Comparison of ENCODE assay signal across 28 mouse cellular contexts in the genomic region with DNA sequence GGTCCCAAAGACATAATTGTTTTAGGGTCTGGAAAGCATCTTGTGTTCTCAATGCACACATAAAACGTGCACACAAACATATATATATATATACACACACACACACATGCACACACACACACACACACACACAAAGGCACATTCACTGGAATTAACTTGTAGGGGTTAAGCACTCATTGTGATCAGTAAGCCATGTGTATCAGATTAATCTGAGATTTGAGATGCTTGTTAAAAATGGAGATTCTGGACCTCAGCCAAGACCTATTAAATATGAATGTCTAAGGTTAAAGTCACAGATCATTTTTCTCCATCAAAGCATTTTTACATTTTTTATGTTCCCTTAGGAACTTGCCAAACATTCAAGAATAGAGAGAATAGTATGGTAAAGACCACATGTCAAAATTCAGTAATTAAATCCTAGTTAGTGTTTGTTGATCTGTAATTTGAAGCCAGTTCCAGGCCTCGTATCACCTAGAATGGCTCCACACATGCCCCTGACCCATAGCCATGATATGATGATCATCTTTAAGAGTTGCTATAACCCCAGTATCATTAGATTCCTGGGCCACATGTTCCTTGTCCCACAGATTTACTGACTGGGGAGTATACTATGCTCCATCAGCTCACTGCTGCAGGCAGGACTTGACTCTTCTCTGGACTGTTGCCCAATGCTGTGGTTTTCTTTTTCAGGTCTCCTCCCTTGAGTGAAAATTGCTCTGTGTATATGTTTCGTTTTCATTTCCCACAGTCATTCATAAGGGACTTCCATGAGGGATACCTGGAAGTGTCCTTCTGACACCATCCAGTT. TPM values are rescaled to one million over a fixed set of nuclear protein-coding genes. Genes with fewer than 3 reads are reported as not detected.
A peak's percentile ranks its signal among the peaks of the same experiment; 100 is the strongest.
DNase-seq lines count a peak whose midpoint lies in the region; ATAC-seq and TF ChIP-seq lines count a peak whose summit lies in the region.
"Had no signal": no experiment of that assay in that cellular context is flagged by ENCODE, and none has a peak within 500 bp of the region (broad histone marks: within the 10 kb centered on the region; RNA-seq: fewer than 3 reads in every experiment).

No protein-coding gene starts in this region.

- peaks cover 4% of the 10 kb centered on the region; the same call in 1 of the 2 replicates for H3K9me3 ChIP-seq in kidney, embryonic 14.5 days (ENCODE audit: control insufficient read depth, low read length)
- 0 out of 2 replicates have a peak, but pooled peaks cover 7% of the 10 kb centered on the region for H3K9me3 ChIP-seq in kidney, embryonic 16.5 days (ENCODE audit: low read length)
- H3K9me3 ChIP-seq in lung, embryonic 14.5 days (ENCODE audit: low read depth, low read length): no peaks in the 10 kb centered on the region
- H3K9me3 ChIP-seq in embryonic facial prominence, embryonic 12.5 days: no peaks in the 10 kb centered on the region
- H3K9me3 ChIP-seq in neural tube, embryonic 15.5 days (replicated peaks): no peaks in the 10 kb centered on the region
- H3K9me3 ChIP-seq: heart, embryonic 13.5 days; hindbrain, embryonic 13.5 days; limb, embryonic 12.5 days; liver, embryonic 13.5 days had no signal

- no peak for TF ChIP-seq CTCF in lung, embryonic 14.5 days (IDR thresholded peaks at IDR 0.05; ENCODE audit: low read depth)

- no peak overlapping the region for H3K9ac ChIP-seq in kidney, embryonic 14.5 days (ENCODE audit: low read depth, low read length)
- H3K9ac ChIP-seq in kidney, embryonic 16.5 days (replicated peaks; ENCODE audit: low read length): no peak overlapping the region
- H3K9ac ChIP-seq in lung, embryonic 14.5 days: no peak overlapping the region
- H3K9ac ChIP-seq in embryonic facial prominence, embryonic 12.5 days: no peak overlapping the region
- no peak overlapping the region for H3K9ac ChIP-seq in neural tube, embryonic 15.5 days (replicated peaks)
- H3K9ac ChIP-seq: heart, embryonic 13.5 days; hindbrain, embryonic 13.5 days; limb, embryonic 12.5 days; liver, embryonic 13.5 days had no signal

- ATAC-seq in kidney, embryonic 14.5 days (ENCODE audit: low FRiP score, low TSS enrichment): peak; percentile 68
- no peak for ATAC-seq in kidney, embryonic 16.5 days (ENCODE audit: low FRiP score, low TSS enrichment)
- ATAC-seq in lung, embryonic 14.5 days (ENCODE audit: insufficient read depth): peak; percentile 55; the same call in 1 of the 2 replicates
- ATAC-seq in embryonic facial prominence, embryonic 12.5 days (ENCODE audit: insufficient number of reproducible peaks, insufficient read depth, low FRiP score, low TSS enrichment): peak; percentile 35; the same call in 1 of the 2 replicates
- ATAC-seq in neural tube, embryonic 15.5 days (ENCODE audit: low FRiP score): no peak
- ATAC-seq: CD4-positive, CD25-positive, alpha-beta regulatory T cell, adult 4 months; forebrain, embryonic 16.5 days; inflammation-experienced regulatory T-cells, adult 6 months; Patski had no signal

- H3K27ac ChIP-seq in kidney, embryonic 14.5 days (ENCODE audit: low read depth, low read length): no peak overlapping the region
- H3K27ac ChIP-seq in kidney, embryonic 16.5 days (ENCODE audit: low read length): no peak overlapping the region
- H3K27ac ChIP-seq in lung, embryonic 14.5 days (ENCODE audit: low read depth): no peak overlapping the region
- no peak overlapping the region for H3K27ac ChIP-seq in embryonic facial prominence, embryonic 12.5 days
- no peak overlapping the region for H3K27ac ChIP-seq in neural tube, embryonic 15.5 days (replicated peaks)
- H3K27ac ChIP-seq: forebrain, embryonic 10.5 days; heart, adult 2 months; heart, embryonic 13.5 days; hindbrain, embryonic 13.5 days; layer of hippocampus, adult 2 months; limb, embryonic 12.5 days; liver, embryonic 13.5 days had no signal

- H3K27me3 ChIP-seq in kidney, embryonic 14.5 days (ENCODE audit: control insufficient read depth, insufficient read depth, low read length): no peaks in the 10 kb centered on the region
- no peaks in the 10 kb centered on the region for H3K27me3 ChIP-seq in kidney, embryonic 16.5 days (ENCODE audit: insufficient read depth, low read length)
- H3K27me3 ChIP-seq in lung, embryonic 14.5 days (ENCODE audit: insufficient read depth, low read length): no peaks in the 10 kb centered on the region
- no peaks in the 10 kb centered on the region for H3K27me3 ChIP-seq in embryonic facial prominence, embryonic 12.5 days
- H3K27me3 ChIP-seq in neural tube, embryonic 15.5 days (replicated peaks): no peaks in the 10 kb centered on the region
- H3K27me3 ChIP-seq: heart, embryonic 13.5 days; hindbrain, embryonic 13.5 days; limb, embryonic 12.5 days; liver, embryonic 13.5 days; Patski had no signal

- no peak overlapping the region for H3K4me3 ChIP-seq in kidney, embryonic 14.5 days (ENCODE audit: low read length)
- no peak overlapping the region for H3K4me3 ChIP-seq in kidney, embryonic 16.5 days (ENCODE audit: low read length)
- H3K4me3 ChIP-seq in lung, embryonic 14.5 days (ENCODE audit: low read depth, low read length): no peak overlapping the region
- H3K4me3 ChIP-seq in embryonic facial prominence, embryonic 12.5 days: no peak overlapping the region
- no peak overlapping the region for H3K4me3 ChIP-seq in neural tube, embryonic 15.5 days (replicated peaks)
- H3K4me3 ChIP-seq: forebrain, embryonic 10.5 days; heart, adult 2 months; heart, embryonic 13.5 days; hindbrain, embryonic 13.5 days; layer of hippocampus, adult 2 months; limb, embryonic 12.5 days; liver, embryonic 13.5 days had no signal

- H3K4me2 ChIP-seq in kidney, embryonic 14.5 days (replicated peaks; ENCODE audit: low read depth, low read length): no peak overlapping the region
- no peak overlapping the region for H3K4me2 ChIP-seq in kidney, embryonic 16.5 days (replicated peaks; ENCODE audit: low read depth, low read length)
- no peak overlapping the region for H3K4me2 ChIP-seq in lung, embryonic 14.5 days
- no peak overlapping the region for H3K4me2 ChIP-seq in embryonic facial prominence, embryonic 12.5 days (replicated peaks)
- H3K4me2 ChIP-seq in neural tube, embryonic 15.5 days: no peak overlapping the region
- H3K4me2 ChIP-seq: heart, embryonic 13.5 days; hindbrain, embryonic 13.5 days; limb, embryonic 12.5 days; liver, embryonic 13.5 days; midbrain, embryonic 11.5 days had no signal

- DNase-seq in lung, embryonic 14.5 days: peak; percentile 72
- DNase-seq in lung, postnatal 14 days: no peak
- DNase-seq in retina, postnatal 1 day: peak; percentile 77
- DNase-seq: adrenal gland, postnatal 36 days; cerebellum, adult 11 months; cerebellum, adult 9-11 months; gastrocnemius, postnatal 36 days; heart, adult 2 months; heart, postnatal 14 days; kidney, adult 2 months; layer of hippocampus, postnatal 36 days; liver, embryonic 13.5 days; lung, adult 2 months; right cerebral cortex, postnatal 14 days had no signal

- no peaks in the 10 kb centered on the region for H3K4me1 ChIP-seq in kidney, embryonic 14.5 days (ENCODE audit: control insufficient read depth, insufficient read depth, low read length)
- no peaks in the 10 kb centered on the region for H3K4me1 ChIP-seq in kidney, embryonic 16.5 days (ENCODE audit: insufficient read depth, low read length)
- no peaks in the 10 kb centered on the region for H3K4me1 ChIP-seq in lung, embryonic 14.5 days (ENCODE audit: insufficient read depth)
- H3K4me1 ChIP-seq in embryonic facial prominence, embryonic 12.5 days: no peaks in the 10 kb centered on the region
- no peaks in the 10 kb centered on the region for H3K4me1 ChIP-seq in neural tube, embryonic 15.5 days
- H3K4me1 ChIP-seq: forebrain, embryonic 10.5 days; heart, embryonic 13.5 days; hindbrain, embryonic 13.5 days; limb, embryonic 12.5 days; liver, embryonic 13.5 days had no signal

- H3K36me3 ChIP-seq in kidney, embryonic 14.5 days (ENCODE audit: control insufficient read depth, insufficient read depth, low read length): no peaks in the 10 kb centered on the region
- no peaks in the 10 kb centered on the region for H3K36me3 ChIP-seq in kidney, embryonic 16.5 days (ENCODE audit: insufficient read depth, low read length)
- no peaks in the 10 kb centered on the region for H3K36me3 ChIP-seq in lung, embryonic 14.5 days (ENCODE audit: insufficient read depth)
- H3K36me3 ChIP-seq in embryonic facial prominence, embryonic 12.5 days: no peaks in the 10 kb centered on the region
- H3K36me3 ChIP-seq in neural tube, embryonic 15.5 days: no peaks in the 10 kb centered on the region
- H3K36me3 ChIP-seq: forebrain, embryonic 10.5 days; heart, embryonic 13.5 days; hindbrain, embryonic 13.5 days; limb, embryonic 12.5 days; liver, embryonic 13.5 days had no signal

- 41% methylated on average over 3 of the region's 3 CpGs for WGBS in kidney, embryonic 14.5 days
- WGBS in kidney, embryonic 16.5 days: 32% methylated on average over 3 of the region's 3 CpGs
- 39% methylated on average over 3 of the region's 3 CpGs for WGBS in lung, embryonic 14.5 days
- 38% methylated on average over 3 of the region's 3 CpGs for WGBS in embryonic facial prominence, embryonic 12.5 days
- WGBS in neural tube, embryonic 15.5 days: 75% methylated on average over 3 of the region's 3 CpGs

RNA-seq across cellular contexts. Expression of gene Syt9, which starts 46.7 kb away (rescaled TPM):
- 4.5 and 4.8 TPM in 2 replicates for polyA plus RNA-seq in kidney, embryonic 14.5 days (2014; fragmentation: Nextera tagmentation; extraction: Ambion mirVana)
- polyA plus RNA-seq in kidney, embryonic 16.5 days (2015; fragmentation: Nextera tagmentation; extraction: Ambion mirVana): 3.7 and 4.7 TPM in 2 replicates
- polyA plus RNA-seq in lung, embryonic 14.5 days (2014; fragmentation: Nextera tagmentation; extraction: Ambion mirVana): 1.7 and 2.5 TPM in 2 replicates
- 5.0 and 6.2 TPM in 2 replicates for polyA plus RNA-seq in embryonic facial prominence, embryonic 12.5 days (2016; fragmentation: Nextera tagmentation; extraction: Ambion mirVana)
- 10.9 and 11.8 TPM in 2 replicates for polyA plus RNA-seq in neural tube, embryonic 15.5 days (2015; fragmentation: Nextera tagmentation; extraction: Ambion mirVana)
- polyA plus RNA-seq: CD4-positive, CD25-positive, alpha-beta regulatory T cell, adult 4 months; heart, adult 2 months; inflammation-experienced regulatory T-cells, adult 6 months; Patski had no signal

Comparison
In these comparisons a context has a peak if more than half of its experiments do, and no peak if none do; other contexts are left out.
1. ATAC-seq: peak in kidney, embryonic 14.5 days (single experiment), lung, embryonic 14.5 days (single experiment) and embryonic facial prominence, embryonic 12.5 days (single experiment); none in kidney, embryonic 16.5 days (single experiment) and neural tube, embryonic 15.5 days (single experiment).